Mouse (Mus musculus) forebrain, embryonic 14.5 days (tissue): ENCODE results near the gene Nav2. TPM values are rescaled to one million over a fixed set of nuclear protein-coding genes. Genes with fewer than 3 reads are reported as not detected.

Source experiments
- ATAC-seq: fragments of 200-750 bp; cut with Nextera tagmentation; 2 replicates; pipeline ENCODE4 v1.8.0; 2017; ENCODE audit warnings: mild to moderate bottlenecking, moderate library complexity
- DNase-seq: peaks from one replicate; pipeline ENCODE4 v3.0.0-alpha.2; 2015; ENCODE audit warnings: low spot score
- H3K27ac ChIP-seq: fragments of 300-500 bp; sonication (generic); 2 replicates; pipeline ENCODE4 v1.5.1; 2014; ENCODE audit warnings: low read depth, mild to moderate bottlenecking, control low read depth, low read length, moderate library complexity
- H3K27me3 ChIP-seq: fragments of 300-500 bp; sonication (generic); replicated peaks from 2 replicates; pipeline ENCODE4 v1.6.1; 2014; ENCODE audit warnings: low read length, control low read depth, mixed read lengths; ENCODE audit not compliant: control insufficient read depth, insufficient read depth
- H3K36me3 ChIP-seq: fragments of 300-500 bp; sonication (generic); 2 replicates; pipeline ENCODE4 v1.6.1; 2014; ENCODE audit warnings: low read length, control low read depth; ENCODE audit not compliant: control insufficient read depth, insufficient read depth
- H3K4me1 ChIP-seq: fragments of 300-500 bp; sonication (generic); 2 replicates; pipeline ENCODE4 v1.6.1; 2014; ENCODE audit warnings: antibody characterized with exemption, low read length, control low read depth; ENCODE audit not compliant: control insufficient read depth, insufficient read depth
- H3K4me2 ChIP-seq: fragments of 300-500 bp; sonication (generic); 2 replicates; pipeline ENCODE4 v1.6.1; 2014; ENCODE audit warnings: mild to moderate bottlenecking, control low read depth, low read length
- H3K4me3 ChIP-seq: fragments of 300-500 bp; sonication (generic); 2 replicates; pipeline ENCODE4 v1.5.1; 2014; ENCODE audit warnings: low read depth, low read length, control low read depth
- H3K9ac ChIP-seq: fragments of 300-500 bp; sonication (generic); 2 replicates; pipeline ENCODE4 v1.6.1; 2014; ENCODE audit warnings: mild to moderate bottlenecking, low read length, control low read depth, moderate library complexity
- H3K9me3 ChIP-seq: fragments of 300-500 bp; sonication (generic); replicated peaks from 2 replicates; pipeline ENCODE4 v1.6.1; 2016; ENCODE audit warnings: low read length, control low read depth, mixed read lengths; ENCODE audit not compliant: control insufficient read depth
- WGBS: fragments of 180-500 bp; shearing (Covaris S2); extraction: QIAGEN DNeasy Blood & Tissue Kit; methylation state at CpG from one replicate; pipeline ENCODE4 v1.1.7; 2014; 5-methylcytosine and 5-hydroxymethylcytosine counted together
- polyA plus RNA-seq: library from polyadenylated mRNA; unstranded; fragments of >200 nt; fragmentation: Nextera tagmentation; extraction: Ambion mirVana; gene quantifications from 2 replicates; pipeline ENCODE4 v1.2.1, GENCODE M21; 2014

The Nav2 gene
- polyA plus RNA-seq, 1 experiment from 2014 or later = 6.3 TPM

DNA sequence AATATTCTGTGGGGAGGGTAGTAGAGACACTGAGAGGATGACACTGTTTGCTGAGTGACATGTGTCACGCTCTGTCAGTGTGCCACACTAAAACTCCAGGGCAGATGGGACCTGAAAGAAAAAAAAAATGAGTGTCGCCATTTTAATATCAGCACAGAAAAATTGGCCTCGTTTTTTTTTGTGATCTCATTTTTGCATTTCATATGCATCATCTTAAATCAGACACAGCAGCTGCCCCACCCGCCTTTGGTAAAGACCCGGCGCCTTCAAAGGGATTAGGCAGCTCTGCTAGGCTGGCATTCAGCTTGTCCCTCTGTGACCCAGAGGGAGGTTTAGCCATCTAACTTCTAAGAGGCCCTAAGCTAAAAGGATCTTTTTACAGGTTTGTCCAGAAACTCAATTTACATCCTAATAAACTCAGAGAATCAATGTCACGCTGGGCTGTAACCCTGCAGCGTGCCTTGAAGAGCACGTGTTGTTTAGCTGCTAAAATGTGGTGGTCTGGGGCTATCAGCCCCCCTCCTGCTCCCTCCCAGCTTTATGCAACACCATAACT lies 576.9 kb downstream of the Nav2 start:
- no peak overlapping the region for H3K4me3 ChIP-seq
- 0 out of 2 replicates have a peak, but pooled peaks cover 5% of the 10 kb centered on the region for H3K27me3 ChIP-seq
- no peak overlapping the region for H3K9ac ChIP-seq
- H3K27ac ChIP-seq = peak overlapping the region; percentile 71; the same call in 1 of the 2 replicates
- H3K4me1 ChIP-seq = peaks cover 18% of the 10 kb centered on the region
- DNase-seq (peak; percentile 76), ATAC-seq (peak; percentile 59; the same call in 1 of the 2 replicates)
- no peaks in the 10 kb centered on the region for H3K9me3 ChIP-seq
- H3K4me2 ChIP-seq = no peak overlapping the region
- WGBS = 12% methylated on average over 9 of the region's 9 CpGs
- H3K36me3 ChIP-seq = no peaks in the 10 kb centered on the region

DNA sequence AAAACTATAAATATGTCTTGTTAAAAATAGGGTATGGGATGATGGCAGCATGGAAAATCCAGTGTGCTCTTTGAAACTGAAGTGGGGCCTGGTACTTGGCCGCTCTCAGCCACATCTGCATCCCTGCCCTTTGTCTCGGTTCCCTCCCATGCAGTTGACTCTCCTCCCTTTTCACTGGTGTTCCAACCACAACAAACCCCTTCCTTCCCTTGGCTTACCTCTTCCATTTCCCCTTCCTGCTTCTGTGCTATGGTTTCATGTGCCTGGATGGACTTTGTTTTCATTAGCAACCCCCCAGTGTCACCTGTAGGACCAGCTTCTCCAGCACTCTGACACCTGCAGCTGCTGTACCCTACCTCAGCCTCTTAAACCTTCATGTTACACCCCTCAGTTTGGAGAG lies 578.8 kb downstream of the Nav2 start:
- Histone ChIP-seq H3K9me3 (no peaks in the 10 kb centered on the region), H3K4me1 (peaks cover 27% of the 10 kb centered on the region), H3K4me2 (no peak overlapping the region), H3K4me3 (no peak overlapping the region), H3K36me3 (no peaks in the 10 kb centered on the region), H3K9ac (no peak overlapping the region), H3K27me3 (0 out of 2 replicates have a peak, but pooled peaks cover 5% of the 10 kb centered on the region), H3K27ac (no peak overlapping the region)
- DNase-seq (no peak), ATAC-seq (no peak)
- 82% methylated on average over 2 of the region's 2 CpGs for WGBS

DNA sequence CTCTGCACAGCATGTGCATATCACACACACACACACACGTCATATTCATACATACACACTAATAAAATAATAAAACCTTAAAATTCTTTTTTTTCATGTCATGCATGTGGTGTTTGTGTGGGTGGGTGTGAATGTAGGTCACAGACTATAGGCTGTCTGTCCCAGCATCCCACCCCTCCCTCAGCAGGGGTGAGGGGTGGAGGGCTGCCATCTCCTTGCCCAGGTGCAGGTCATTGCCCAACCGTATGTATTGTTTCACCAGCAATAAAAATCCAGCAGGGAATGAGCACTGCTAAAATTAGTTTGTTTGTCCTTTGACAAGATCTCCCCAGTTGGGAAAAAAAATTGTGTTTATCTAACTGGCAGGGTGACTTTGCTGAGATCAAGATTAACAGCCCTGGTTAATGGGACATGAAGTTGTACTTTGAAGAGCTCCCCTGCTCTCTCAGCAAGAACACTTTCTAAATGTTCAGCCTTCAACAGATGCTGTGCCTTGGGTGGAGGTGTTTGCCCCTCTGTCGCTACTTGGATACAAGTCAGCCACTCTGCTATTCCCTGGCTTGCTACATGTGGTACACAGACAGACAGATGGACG lies 580.1 kb downstream of the Nav2 start:
- 78% methylated on average over 4 of the region's 4 CpGs for WGBS
- no peak overlapping the region for H3K27ac ChIP-seq
- peaks cover 27% of the 10 kb centered on the region for H3K4me1 ChIP-seq

DNA sequence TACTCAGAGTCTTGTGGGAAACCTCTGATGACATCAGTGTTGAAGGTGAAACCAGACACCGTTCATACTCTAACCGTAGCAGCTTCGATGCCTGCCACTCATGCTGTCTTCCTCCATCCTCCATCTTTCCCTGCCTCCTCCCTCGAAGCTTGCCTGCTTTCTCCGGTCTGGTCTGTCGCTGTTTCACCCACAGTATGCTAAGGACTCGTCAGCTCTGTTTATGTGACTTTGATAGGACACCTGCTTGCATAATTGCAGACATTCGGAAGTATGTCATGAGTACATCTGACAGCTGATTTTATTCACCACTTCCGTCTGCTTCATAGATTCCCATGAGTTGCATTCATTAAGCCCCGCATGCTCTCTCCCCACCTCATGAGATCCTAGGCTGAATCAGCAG lies 582.3 kb downstream of the Nav2 start:
- H3K4me3 ChIP-seq = no peak overlapping the region
- 0 out of 2 replicates have a peak, but pooled peaks cover 2% of the 10 kb centered on the region for H3K27me3 ChIP-seq
- H3K4me2 ChIP-seq = no peak overlapping the region
- H3K4me1 ChIP-seq = peaks cover 20% of the 10 kb centered on the region
- peak; percentile 77 for ATAC-seq
- DNase-seq = peak; percentile 75
- no peak overlapping the region for H3K9ac ChIP-seq
- no peaks in the 10 kb centered on the region for H3K36me3 ChIP-seq
- 61% methylated on average over 10 of the region's 10 CpGs for WGBS
- H3K9me3 ChIP-seq = no peaks in the 10 kb centered on the region
- peak overlapping the region; percentile 52; the same call in 1 of the 2 replicates for H3K27ac ChIP-seq

More for the DNA sequence above, 580.1 kb downstream of the Nav2 start:
- no peak overlapping the region for H3K4me2 ChIP-seq
- no peaks in the 10 kb centered on the region for H3K9me3 ChIP-seq
- no peak for DNase-seq
- ATAC-seq = no peak
- no peak overlapping the region for H3K9ac ChIP-seq
- H3K36me3 ChIP-seq = no peaks in the 10 kb centered on the region
- 0 out of 2 replicates have a peak, but pooled peaks cover 5% of the 10 kb centered on the region for H3K27me3 ChIP-seq
- H3K4me3 ChIP-seq = no peak overlapping the region

DNA sequence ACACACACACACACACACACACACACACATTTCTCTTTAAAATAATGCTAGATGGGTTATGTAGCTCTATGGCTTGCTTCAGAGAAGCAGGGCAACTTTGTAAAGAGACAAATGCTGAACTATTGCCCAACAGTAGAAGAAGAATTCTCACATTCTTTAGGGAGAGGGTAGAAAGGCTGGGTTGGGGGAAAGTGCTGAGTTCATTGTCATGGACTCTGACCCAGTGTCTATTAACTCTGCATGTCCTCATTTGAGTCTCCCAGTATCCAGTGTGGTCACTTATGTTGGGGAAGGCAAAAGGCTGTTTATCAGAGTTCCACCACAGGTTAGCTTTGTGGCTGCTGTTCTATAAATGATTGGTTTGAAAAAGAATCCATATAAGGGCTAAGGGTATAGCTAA lies 584.1 kb downstream of the Nav2 start:
- H3K4me3 ChIP-seq = no peak overlapping the region
- H3K27me3 ChIP-seq = 0 out of 2 replicates have a peak, but pooled peaks cover under 1% of the 10 kb centered on the region
- no peaks in the 10 kb centered on the region for H3K36me3 ChIP-seq
- H3K4me1 ChIP-seq = peaks cover 34% of the 10 kb centered on the region
- DNase-seq (no peak), ATAC-seq (no peak)
- no peaks in the 10 kb centered on the region for H3K9me3 ChIP-seq
- no peak overlapping the region for H3K27ac ChIP-seq
- no peak overlapping the region for H3K9ac ChIP-seq
- no peak overlapping the region for H3K4me2 ChIP-seq

DNA sequence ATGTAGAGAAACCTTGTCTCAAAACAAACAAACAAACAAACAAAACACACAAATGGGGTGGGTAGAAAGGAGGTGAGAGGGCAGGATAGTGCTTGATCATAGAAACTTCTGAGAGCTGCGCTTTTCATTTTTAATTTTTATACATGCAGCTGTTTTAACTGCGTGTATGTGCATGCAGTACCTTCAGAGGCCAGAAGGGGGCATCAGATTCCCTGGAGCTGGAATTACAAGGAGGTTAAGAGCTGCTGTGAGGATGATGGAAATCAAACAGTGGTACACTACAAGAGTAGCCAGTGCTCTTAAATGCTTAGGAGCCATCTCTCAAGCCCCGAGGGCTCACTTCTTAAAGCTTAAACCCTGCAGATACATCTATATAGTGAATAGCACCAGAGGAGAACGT lies 584.7 kb downstream of the Nav2 start:
- Histone ChIP-seq H3K36me3 (no peaks in the 10 kb centered on the region), H3K27ac (no peak overlapping the region), H3K4me2 (no peak overlapping the region), H3K4me3 (no peak overlapping the region), H3K9me3 (no peaks in the 10 kb centered on the region), H3K9ac (no peak overlapping the region), H3K27me3 (no peaks in the 10 kb centered on the region), H3K4me1 (peaks cover 34% of the 10 kb centered on the region)
- no peak for DNase-seq
- no peak for ATAC-seq
- 93% methylated on average over 4 of the region's 4 CpGs for WGBS

DNA sequence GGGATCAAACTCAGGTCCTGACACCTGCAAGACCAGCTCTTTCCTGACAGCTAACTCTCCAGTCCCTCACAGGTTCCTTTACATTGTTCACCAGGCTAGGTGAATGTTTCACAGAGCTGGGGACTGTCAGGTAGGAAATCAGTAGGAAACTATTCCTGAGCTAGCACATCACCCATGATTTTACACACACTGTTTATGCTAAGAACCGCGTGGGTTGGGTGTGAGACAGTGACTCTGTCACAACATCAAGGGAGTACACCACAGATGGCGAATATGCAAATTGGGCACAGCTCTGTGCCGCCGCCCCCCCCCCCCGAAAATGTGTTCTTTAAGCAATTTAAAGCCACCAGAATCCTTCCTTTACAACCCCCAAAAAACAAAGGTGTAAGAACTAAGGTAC lies 586.1 kb downstream of the Nav2 start:
- DNase-seq (peak; percentile 63), ATAC-seq (peak; percentile 52; the same call in 1 of the 2 replicates)
- H3K9me3 ChIP-seq = no peaks in the 10 kb centered on the region
- no peaks in the 10 kb centered on the region for H3K27me3 ChIP-seq
- no peaks in the 10 kb centered on the region for H3K36me3 ChIP-seq
- WGBS = 70% methylated on average over 6 of the region's 6 CpGs
- no peak overlapping the region for H3K4me3 ChIP-seq
- peak overlapping the region; percentile 88; the same call in 1 of the 2 replicates for H3K27ac ChIP-seq
- no peak overlapping the region for H3K9ac ChIP-seq
- peaks cover 34% of the 10 kb centered on the region for H3K4me1 ChIP-seq
- no peak overlapping the region for H3K4me2 ChIP-seq

DNA sequence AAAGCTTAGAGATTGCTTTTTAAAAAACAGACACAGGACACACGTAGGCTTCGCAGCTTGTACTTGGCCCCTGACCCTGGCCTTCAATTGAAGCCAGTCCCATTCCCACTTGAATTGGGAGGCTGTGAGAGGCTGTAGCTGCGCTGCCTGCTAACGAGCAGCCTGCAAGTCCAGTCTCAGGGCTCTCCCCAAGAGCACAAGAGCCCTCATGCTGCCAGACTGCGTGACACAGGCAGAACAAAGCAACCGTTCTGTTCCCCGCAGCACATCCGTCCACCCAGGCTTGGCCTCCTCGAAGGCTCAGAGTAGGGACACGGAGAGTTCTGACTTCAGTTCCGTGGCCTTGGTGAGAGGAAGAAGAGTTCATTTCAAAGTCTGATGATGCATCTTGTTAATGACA lies 587.6 kb downstream of the Nav2 start:
- Histone ChIP-seq H3K27ac (peak overlapping the region; percentile 88), H3K4me1 (peaks cover 25% of the 10 kb centered on the region), H3K36me3 (no peaks in the 10 kb centered on the region), H3K9ac (peak overlapping the region; percentile 30; the same call in 1 of the 2 replicates), H3K4me3 (no peak overlapping the region), H3K9me3 (no peaks in the 10 kb centered on the region), H3K27me3 (no peaks in the 10 kb centered on the region), H3K4me2 (no peak overlapping the region)
- DNase-seq (peak; percentile 61), ATAC-seq (peak; percentile 64)
- WGBS = 12% methylated on average over 11 of the region's 11 CpGs

DNA sequence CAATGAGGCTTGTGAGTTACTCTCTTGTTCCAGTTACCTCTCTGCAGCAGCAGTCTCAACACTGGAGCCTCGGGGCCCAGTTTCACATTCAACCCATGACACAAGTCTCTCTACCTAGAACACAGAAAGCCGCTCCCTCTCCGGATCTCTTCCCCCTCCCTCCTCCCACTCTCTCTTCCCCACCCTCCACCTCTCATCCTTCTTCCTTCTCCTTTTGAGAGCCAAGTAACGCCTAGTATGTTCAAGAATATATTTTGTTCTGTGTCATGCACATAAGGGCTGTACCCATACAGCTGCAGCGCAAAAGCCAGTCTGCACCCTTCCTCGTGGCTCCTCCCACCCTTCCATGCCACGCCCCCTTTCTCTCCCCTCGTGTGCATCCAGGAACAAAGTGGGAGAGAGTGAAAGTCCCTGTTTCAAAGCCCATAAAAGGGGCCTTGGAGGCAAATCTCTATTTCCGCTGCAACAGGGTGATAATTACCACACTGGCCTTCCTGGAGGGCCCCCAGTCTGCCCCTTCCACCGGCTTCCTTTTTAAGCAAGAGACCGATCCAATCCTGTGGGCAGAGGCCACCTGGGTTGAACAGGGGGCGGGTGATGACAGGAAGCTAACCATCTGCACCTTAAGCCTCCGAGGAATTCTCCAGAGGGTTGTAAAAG lies 588.4 kb downstream of the Nav2 start:
- H3K27me3 ChIP-seq = no peaks in the 10 kb centered on the region
- WGBS = 21% methylated on average over 13 of the region's 13 CpGs
- ATAC-seq (peak; percentile 32), DNase-seq (peak; percentile 42)
- no peak overlapping the region for H3K4me2 ChIP-seq
- H3K9me3 ChIP-seq = no peaks in the 10 kb centered on the region
- H3K4me1 ChIP-seq = peaks cover 24% of the 10 kb centered on the region
- H3K27ac ChIP-seq = peak overlapping the region; percentile 88
- H3K36me3 ChIP-seq = no peaks in the 10 kb centered on the region
- H3K4me3 ChIP-seq = no peak overlapping the region
- no peak overlapping the region for H3K9ac ChIP-seq
